Mouse (Mus musculus) kidney, embryonic 16.5 days (tissue): ENCODE data around the gene Plcb1. TPM values are rescaled to one million over a fixed set of nuclear protein-coding genes. Genes with fewer than 3 reads are reported as not detected.
"Not testable (repeated sequence)": the region's sequence is repeated elsewhere in the genome, so short reads cannot be mapped to it uniquely, and the experiment has no call there.

Experiments used
- ATAC-seq: fragments of 200-750 bp; cut with Nextera tagmentation; 2 replicates; pipeline ENCODE4 v1.8.0; 2017; ENCODE audit warnings: moderate TSS enrichment; ENCODE audit not compliant: low FRiP score, low TSS enrichment
- H3K27ac ChIP-seq: fragments of 300-500 bp; sonication (generic); 2 replicates; pipeline ENCODE4 v1.5.1; 2014; ENCODE audit warnings: low read length
- H3K27me3 ChIP-seq: fragments of 300-500 bp; sonication (generic); 2 replicates; pipeline ENCODE4 v1.6.1; 2014; ENCODE audit warnings: low read length, control low read depth, mixed read lengths; ENCODE audit not compliant: insufficient read depth
- H3K36me3 ChIP-seq: fragments of 300-500 bp; sonication (generic); 2 replicates; pipeline ENCODE4 v1.6.1; 2014; ENCODE audit warnings: low read length, control low read depth, mixed read lengths; ENCODE audit not compliant: insufficient read depth
- H3K4me1 ChIP-seq: fragments of 300-500 bp; sonication (generic); 2 replicates; pipeline ENCODE4 v1.6.1; 2014; ENCODE audit warnings: low read length, control low read depth, mixed read lengths; ENCODE audit not compliant: insufficient read depth
- H3K4me2 ChIP-seq: fragments of 300-500 bp; sonication (generic); replicated peaks from 2 replicates; pipeline ENCODE4 v1.6.1; 2014; ENCODE audit warnings: low read depth, low read length
- H3K4me3 ChIP-seq: fragments of 300-500 bp; sonication (generic); 2 replicates; pipeline ENCODE4 v1.5.1; 2014; ENCODE audit warnings: mild to moderate bottlenecking, low read length
- H3K9ac ChIP-seq: fragments of 300-500 bp; sonication (generic); replicated peaks from 2 replicates; pipeline ENCODE4 v1.6.1; 2014; ENCODE audit warnings: low read length
- H3K9me3 ChIP-seq: fragments of 300-500 bp; sonication (generic); 2 replicates; pipeline ENCODE4 v1.6.1; 2016; ENCODE audit warnings: low read length, control low read depth
- WGBS: fragments of 180-500 bp; shearing (Covaris S2); extraction: QIAGEN DNeasy Blood & Tissue Kit; methylation state at CpG from one replicate; pipeline ENCODE4 v1.1.7; 2014; 5-methylcytosine and 5-hydroxymethylcytosine counted together
- polyA plus RNA-seq: library from polyadenylated mRNA; unstranded; fragments of >200 nt; fragmentation: Nextera tagmentation; extraction: Ambion mirVana; gene quantifications from 2 replicates; pipeline ENCODE4 v1.2.1, GENCODE M21; 2015

The Plcb1 gene
- polyA plus RNA-seq, 1 experiment from 2014 or later: 20.3 TPM

DNA sequence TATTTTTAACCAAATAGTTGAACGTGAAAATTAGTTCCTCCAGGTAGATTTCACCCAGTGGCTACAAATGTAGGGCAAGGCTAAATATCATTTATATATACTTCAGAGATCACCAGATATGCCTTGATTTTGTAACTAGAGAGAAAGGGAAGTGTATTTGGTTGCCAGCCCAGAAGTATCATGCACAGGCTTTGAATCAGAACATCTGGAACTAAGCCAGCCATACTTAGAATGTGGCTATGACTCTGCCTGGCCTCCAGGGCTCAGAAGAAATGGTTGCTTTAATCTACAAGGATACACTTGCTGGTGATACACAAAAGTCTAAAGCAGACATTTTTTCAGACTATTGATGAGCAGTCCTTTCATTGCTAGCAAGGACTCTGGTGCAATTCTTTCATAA is 191.8 kb downstream of the Plcb1 start:
- H3K27ac ChIP-seq: no peak overlapping the region
- 81% methylated on average over 1 of the region's 1 CpGs for WGBS

DNA sequence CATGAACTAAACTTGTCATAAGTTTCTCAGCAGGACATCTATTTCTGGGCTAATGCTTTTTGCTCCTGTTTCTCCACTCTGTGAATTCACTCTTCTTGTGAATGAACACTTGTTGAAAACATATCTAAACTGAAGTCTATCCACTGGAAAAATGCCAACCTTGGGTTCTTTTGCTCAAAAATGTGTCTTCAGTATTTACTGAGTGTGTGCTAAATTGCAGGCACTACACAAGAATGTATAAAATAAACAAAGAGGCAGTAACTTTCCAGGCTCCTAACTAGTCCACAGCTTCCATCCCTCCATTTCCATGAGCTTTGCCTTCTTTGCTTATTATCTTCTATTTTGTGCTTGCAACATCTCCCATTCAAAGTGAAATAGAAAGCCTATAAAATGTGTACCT is 195.5 kb downstream of the Plcb1 start:
- Histone ChIP-seq H3K4me3 (no peak overlapping the region), H3K4me2 (no peak overlapping the region), H3K4me1 (no peaks in the 10 kb centered on the region), H3K36me3 (no peaks in the 10 kb centered on the region), H3K9me3 (no peaks in the 10 kb centered on the region), H3K27ac (no peak overlapping the region), H3K27me3 (no peaks in the 10 kb centered on the region), H3K9ac (no peak overlapping the region)
- no peak for ATAC-seq

More for the DNA sequence above, 191.8 kb downstream of the Plcb1 start:
- H3K27me3 ChIP-seq: no peaks in the 10 kb centered on the region
- no peaks in the 10 kb centered on the region for H3K9me3 ChIP-seq
- no peaks in the 10 kb centered on the region for H3K4me1 ChIP-seq
- H3K4me3 ChIP-seq: no peak overlapping the region
- H3K36me3 ChIP-seq: no peaks in the 10 kb centered on the region
- H3K9ac ChIP-seq: no peak overlapping the region
- no peak overlapping the region for H3K4me2 ChIP-seq
- ATAC-seq: no peak

DNA sequence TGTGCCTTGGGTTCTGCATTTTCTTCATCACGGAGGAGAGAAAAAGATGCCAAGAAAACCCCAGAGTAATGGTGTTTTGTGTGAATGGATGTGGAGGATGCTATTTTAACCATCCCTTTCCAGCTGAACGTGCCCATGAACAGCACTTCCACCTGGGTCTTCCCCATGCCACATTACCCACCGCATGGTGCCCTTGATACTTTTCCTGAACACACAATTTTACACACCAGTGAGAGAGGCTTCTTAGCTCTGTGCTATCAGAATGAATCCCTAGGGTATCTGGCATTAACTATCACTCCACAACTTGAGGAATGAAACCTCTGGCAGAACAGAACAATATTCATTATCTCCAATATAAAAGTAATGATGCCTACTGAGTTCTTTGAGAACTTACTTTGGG is 199.0 kb downstream of the Plcb1 start:
- Histone ChIP-seq H3K27ac (no peak overlapping the region), H3K4me1 (no peaks in the 10 kb centered on the region), H3K27me3 (no peaks in the 10 kb centered on the region), H3K9ac (no peak overlapping the region), H3K4me2 (no peak overlapping the region), H3K4me3 (no peak overlapping the region), H3K9me3 (no peaks in the 10 kb centered on the region), H3K36me3 (no peaks in the 10 kb centered on the region)
- ATAC-seq: no peak
- WGBS: 90% methylated on average over 3 of the region's 3 CpGs

DNA sequence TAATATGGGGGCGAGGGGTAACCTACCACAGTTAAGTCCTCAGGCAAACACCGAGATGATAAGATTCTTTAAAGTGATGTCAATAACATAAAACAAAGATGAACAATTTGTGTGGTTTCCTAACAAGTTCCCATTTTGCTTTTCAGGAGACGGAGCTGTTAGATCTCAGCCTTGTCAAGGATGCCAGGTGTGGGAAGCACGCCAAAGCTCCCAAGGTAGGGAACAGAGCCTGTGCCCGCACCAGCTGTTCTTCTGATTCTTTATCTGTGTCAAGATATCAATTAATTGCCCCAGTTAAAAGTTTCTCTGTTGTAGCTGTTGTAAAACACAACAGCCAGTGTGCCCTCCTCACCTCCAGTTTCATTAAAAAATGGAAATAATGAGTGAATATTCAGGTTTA is 202.1 kb downstream of the Plcb1 start:
- H3K27me3 ChIP-seq: no peaks in the 10 kb centered on the region
- ATAC-seq: no peak
- no peaks in the 10 kb centered on the region for H3K36me3 ChIP-seq

DNA sequence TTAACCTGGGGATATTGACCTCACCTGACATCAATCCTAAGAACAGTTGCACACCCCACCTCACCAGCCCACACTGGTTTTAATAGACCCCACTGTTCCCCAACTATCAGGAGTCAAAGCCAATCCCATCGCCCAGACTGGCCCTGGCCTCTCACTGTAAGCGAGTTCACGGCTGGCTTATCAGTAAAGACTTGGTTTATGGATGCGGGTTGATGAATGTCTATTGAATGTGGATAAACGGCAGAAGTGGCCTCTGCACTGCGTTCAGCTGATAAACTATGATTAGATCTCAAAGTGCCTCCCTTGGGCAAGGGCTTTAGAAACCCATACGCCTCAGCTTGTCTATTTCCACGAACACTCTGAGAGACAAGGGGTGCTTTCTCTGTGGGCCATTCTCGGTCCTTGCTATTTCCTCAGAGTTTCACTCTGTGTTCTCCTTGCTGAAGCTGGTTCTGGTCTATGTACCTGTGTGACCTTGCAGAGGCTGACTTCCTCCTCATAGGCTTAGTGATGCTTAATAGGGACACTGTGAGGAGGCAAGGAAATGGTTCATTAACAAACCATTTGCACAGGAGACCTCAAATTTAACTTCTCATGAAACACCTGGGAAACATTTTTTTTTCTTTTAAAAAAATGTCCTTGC is 203.9 kb downstream of the Plcb1 start:
- Histone ChIP-seq H3K4me1 (no peaks in the 10 kb centered on the region), H3K27ac (no peak overlapping the region), H3K9ac (no peak overlapping the region), H3K4me2 (no peak overlapping the region), H3K36me3 (no peaks in the 10 kb centered on the region), H3K9me3 (no peaks in the 10 kb centered on the region), H3K4me3 (no peak overlapping the region), H3K27me3 (no peaks in the 10 kb centered on the region)
- no peak for ATAC-seq
- WGBS: 68% methylated on average over 9 of the region's 9 CpGs

More for the DNA sequence above, 202.1 kb downstream of the Plcb1 start:
- Histone ChIP-seq H3K4me2 (no peak overlapping the region), H3K9me3 (no peaks in the 10 kb centered on the region), H3K4me3 (no peak overlapping the region), H3K9ac (no peak overlapping the region), H3K27ac (no peak overlapping the region), H3K4me1 (no peaks in the 10 kb centered on the region)
- WGBS: 87% methylated on average over 5 of the region's 5 CpGs

DNA sequence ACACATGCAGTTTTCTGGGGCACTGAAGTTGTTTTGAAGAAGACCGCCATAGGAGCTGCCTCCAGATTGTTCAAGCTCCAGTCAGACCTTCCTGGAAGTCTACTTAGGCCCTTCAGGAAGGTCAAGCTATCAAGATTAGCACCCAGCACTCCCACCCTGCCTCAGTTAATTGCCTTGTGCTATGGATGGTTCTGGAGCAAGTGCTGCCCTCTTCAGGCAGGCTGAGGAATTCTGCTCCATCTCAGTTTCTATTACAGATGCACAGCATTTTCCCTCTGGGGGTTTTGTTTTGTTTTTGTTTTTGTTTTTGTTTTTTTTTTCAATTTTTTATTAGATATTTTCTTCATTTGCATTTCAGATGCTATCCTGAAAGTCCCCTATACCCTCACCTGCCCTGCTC is 221.3 kb downstream of the Plcb1 start:
- ATAC-seq: no peak
- no peak overlapping the region for H3K9ac ChIP-seq

DNA sequence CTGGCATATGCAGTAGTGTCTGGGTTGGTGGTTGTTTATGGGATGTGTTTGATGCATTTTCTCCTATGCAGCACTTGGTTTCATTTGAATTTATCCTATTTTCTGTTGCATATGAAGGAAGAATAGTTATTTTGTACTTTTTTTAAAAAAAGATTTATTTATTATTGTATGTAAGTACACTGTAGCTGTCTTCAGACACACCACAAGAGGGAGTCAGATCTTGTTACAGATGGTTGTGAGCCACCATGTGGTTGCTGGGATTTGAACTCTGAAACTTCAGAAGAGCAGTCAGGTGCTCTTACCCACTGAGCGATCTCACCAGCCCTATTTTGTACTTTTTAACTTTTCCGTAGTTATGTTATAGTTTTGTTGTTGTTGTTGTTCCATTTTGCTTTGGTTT is 222.0 kb downstream of the Plcb1 start:
- H3K4me2 ChIP-seq, ATAC-seq, H3K9me3 ChIP-seq, H3K4me3 ChIP-seq, H3K4me1 ChIP-seq, H3K27ac ChIP-seq, H3K36me3 ChIP-seq, H3K9ac ChIP-seq, H3K27me3 ChIP-seq: not testable (repeated sequence)
- WGBS: 97% methylated on average over 2 of the region's 2 CpGs

More for the DNA sequence above, 221.3 kb downstream of the Plcb1 start:
- H3K9me3 ChIP-seq: no peaks in the 10 kb centered on the region
- H3K27me3 ChIP-seq: no peaks in the 10 kb centered on the region
- 100% methylated on average over 1 of the region's 1 CpGs for WGBS
- no peak overlapping the region for H3K27ac ChIP-seq
- no peaks in the 10 kb centered on the region for H3K4me1 ChIP-seq
- no peak overlapping the region for H3K4me3 ChIP-seq
- H3K4me2 ChIP-seq: no peak overlapping the region
- no peaks in the 10 kb centered on the region for H3K36me3 ChIP-seq

DNA sequence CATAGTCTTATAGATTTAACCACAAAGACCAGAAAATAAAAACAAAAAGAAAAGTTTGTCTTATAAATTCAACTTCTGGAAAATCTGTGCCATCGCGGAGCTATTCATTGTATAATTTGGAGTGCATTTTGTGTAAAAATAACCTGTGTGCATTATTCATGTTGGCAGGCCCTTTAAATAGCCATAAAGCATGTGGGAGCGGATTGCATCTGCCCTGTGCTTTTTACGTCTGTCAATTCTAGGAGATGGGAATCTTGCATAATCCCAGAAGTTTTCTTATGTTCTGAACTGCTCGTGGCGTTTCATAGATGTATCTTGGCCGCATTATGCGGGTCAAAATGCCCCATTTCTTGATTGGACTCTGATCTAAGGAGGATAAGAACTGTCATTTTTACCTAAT is 224.5 kb downstream of the Plcb1 start:
- Histone ChIP-seq H3K4me2 (no peak overlapping the region), H3K27ac (no peak overlapping the region), H3K27me3 (no peaks in the 10 kb centered on the region), H3K9ac (no peak overlapping the region), H3K36me3 (no peaks in the 10 kb centered on the region), H3K9me3 (no peaks in the 10 kb centered on the region), H3K4me3 (no peak overlapping the region), H3K4me1 (no peaks in the 10 kb centered on the region)
- WGBS: 75% methylated on average over 8 of the region's 8 CpGs
- ATAC-seq: no peak

DNA sequence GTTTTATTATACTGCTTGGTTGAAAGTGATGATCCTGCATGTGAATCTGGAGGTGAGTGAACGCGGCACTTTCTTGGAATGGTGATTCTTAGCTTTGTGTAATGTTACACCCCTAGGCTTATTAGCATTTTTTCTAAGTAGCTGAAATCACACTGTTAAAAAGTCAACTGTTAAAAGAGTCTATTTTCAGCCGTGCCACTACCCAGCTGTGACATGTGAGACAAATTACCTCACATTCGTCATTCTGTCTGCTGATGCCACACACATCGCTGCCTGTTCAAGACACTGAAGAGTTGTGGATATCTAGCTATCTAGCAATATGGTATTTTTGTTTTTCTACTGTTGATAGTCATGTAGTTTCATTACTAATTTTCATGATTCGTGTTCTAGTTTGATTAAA is 229.6 kb downstream of the Plcb1 start:
- Histone ChIP-seq H3K9ac (no peak overlapping the region), H3K9me3 (no peaks in the 10 kb centered on the region), H3K4me2 (no peak overlapping the region), H3K4me3 (no peak overlapping the region), H3K36me3 (no peaks in the 10 kb centered on the region), H3K27ac (no peak overlapping the region), H3K4me1 (peaks cover 5% of the 10 kb centered on the region; the same call in 1 of the 2 replicates), H3K27me3 (no peaks in the 10 kb centered on the region)
- 53% methylated on average over 6 of the region's 6 CpGs for WGBS
- ATAC-seq: no peak

DNA sequence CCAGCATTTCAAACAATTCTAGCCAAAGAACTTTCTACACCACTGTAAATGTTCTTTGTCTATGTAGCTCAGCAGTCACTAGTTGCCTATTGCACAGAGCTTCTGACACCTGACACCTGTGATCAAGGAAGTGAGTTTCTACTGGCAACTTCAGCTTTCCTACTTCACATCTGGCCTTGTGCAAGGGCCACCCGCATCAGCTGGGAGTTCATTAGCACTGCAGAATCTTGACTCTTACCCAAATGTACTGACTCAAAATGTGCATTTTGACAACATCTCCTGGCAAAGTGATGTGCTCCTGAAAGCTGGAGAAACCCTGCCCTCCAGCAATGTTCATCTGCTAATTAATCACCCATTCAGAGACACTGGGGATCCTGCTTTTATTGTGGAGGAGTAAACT is 232.4 kb downstream of the Plcb1 start:
- Histone ChIP-seq H3K4me2 (no peak overlapping the region), H3K4me3 (no peak overlapping the region), H3K9me3 (no peaks in the 10 kb centered on the region), H3K27me3 (no peaks in the 10 kb centered on the region), H3K36me3 (no peaks in the 10 kb centered on the region), H3K9ac (no peak overlapping the region), H3K27ac (no peak overlapping the region), H3K4me1 (peaks cover 5% of the 10 kb centered on the region; the same call in 1 of the 2 replicates)
- WGBS: 54% methylated on average over 1 of the region's 1 CpGs
- no peak for ATAC-seq
